Mouse (Mus musculus): ENCODE data around the gene Tigd3. TPM values are rescaled to one million over a fixed set of nuclear protein-coding genes. Genes with fewer than 3 reads are reported as not detected.
"Not testable (repeated sequence)": the region's sequence is repeated elsewhere in the genome, so short reads cannot be mapped to it uniquely, and the experiment has no call there.

Gene Tigd3
- total RNA-seq, 2 experiments from 2014 or later: 5.6 to 5.9 TPM

DNA sequence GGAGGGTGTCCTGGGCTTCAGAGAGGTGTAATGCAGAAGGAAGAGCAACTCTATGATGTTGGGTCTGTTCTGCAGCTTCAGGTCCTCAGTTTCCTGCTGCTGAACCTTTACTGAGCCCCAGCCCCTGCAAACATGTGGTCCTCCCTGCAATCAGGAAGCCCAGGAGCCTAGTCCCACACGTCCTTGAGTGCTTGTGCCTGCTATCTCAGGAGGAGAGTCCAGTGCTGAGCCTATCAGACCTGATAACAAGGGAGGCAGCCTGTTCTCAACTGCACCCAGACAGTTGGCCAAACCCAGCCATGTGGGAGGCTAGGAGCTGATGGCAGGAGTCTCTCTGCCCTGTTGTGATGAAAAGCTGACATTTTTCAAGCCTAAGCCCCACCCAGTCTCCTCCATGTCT, 10.0 kb downstream of the Tigd3 start:
- intact Hi-C loops (cut with DNase I): loop anchor here (10.0 kb wide), 1 partner anchor 169 kb away; no protein-coding TSS in a partner anchor
- DNase-seq (ENCODE audit: low spot score in 2 of 2): no peak

DNA sequence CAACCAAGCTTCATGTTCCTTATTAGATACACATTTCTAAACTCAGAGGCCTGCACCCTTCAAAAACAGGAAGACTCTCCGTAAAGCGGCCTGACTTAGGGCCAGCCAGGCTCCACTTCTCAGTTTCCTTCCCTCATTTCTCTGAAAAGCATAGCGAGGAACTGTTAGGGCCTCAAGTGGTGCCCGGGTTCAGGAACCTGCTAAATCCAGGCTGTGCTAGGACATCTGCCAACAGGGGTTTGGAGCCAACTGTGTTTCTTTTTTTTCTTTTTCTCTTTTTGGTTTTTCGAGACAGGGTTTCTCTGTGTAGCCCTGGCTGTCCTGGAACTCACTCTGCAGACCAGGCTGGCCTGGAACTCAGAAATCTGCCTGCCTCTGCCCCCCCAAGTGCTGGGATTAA, 11.9 kb downstream of the Tigd3 start:
- DNase-seq (ENCODE audit: low spot score in 2 of 2): not testable (repeated sequence)

DNA sequence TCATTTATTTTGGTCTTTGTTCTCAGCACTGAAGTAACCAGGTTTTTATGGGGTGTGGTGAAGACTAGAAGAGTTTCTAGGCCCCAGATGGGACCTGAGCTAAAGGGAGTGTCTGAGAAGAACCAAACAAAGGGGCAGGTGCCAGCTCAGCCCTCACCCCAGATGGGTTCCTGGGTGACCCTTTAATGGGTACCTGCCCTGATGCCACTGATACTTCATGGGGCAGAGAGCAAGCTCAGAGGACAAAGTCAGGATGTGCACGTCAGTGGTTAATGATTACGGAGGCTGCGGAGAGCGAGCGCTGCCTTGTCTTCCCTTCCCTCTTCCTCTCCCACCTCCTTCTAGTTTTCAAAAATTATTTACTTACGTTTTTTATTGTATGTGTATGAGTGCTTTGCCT, 12.8 kb downstream of the Tigd3 start:
- no peak for DNase-seq (ENCODE audit: low spot score in 2 of 2)
- intact Hi-C loops (cut with DNase I): loop anchor here (10.0 kb wide), 1 partner anchor 166 kb away; no protein-coding TSS in a partner anchor

More for the DNA sequence above, 11.9 kb downstream of the Tigd3 start:
- intact Hi-C loops (cut with DNase I): loop anchor here (10.0 kb wide), 1 partner anchor 167 kb away; no protein-coding TSS in a partner anchor

DNA sequence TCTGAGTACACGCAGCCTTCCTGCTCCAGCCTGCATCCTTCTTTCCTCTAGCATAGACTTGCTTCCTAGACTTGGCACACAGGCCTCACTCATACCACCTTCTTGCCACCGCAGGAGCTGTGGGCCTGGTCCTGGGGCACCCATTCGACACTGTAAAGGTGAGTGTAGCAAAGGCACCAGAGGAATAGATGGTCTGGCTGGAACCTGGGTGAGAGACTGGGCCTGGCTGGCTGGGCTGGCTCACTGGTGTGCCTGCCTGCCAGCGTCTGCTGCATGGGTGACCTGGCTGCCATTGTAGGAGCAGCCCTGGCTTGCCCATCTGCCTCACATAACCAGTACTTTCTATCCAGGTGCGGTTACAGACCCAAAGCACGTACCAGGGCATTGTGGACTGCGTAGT, 14.2 kb downstream of the Tigd3 start:
- no peak for DNase-seq (ENCODE audit: low spot score in 2 of 2)
- intact Hi-C loops (cut with DNase I): loop anchor here (2.0 to 10.0 kb wide), 2 partner anchors 93 to 165 kb away; no protein-coding TSS in a partner anchor

DNA sequence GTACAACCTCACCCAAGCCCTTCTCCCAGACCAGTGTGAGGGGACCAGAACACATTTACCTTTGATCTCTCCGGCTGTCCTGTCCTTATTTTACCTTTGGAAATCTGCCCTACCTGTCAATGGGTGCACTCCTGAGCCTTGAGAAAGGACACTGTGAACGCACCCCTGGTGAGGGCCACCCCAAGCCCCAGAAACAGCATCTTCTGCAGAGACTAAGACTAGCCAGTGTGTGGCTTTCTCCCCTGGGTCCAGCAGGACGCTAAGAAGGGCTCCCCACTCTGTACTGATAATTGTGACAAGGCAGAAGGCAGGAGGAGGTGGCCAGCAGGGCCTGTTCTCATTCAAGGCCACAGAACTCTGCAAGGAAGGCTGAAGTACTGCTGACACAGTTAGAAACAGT, 15.0 kb downstream of the Tigd3 start:
- no peak for DNase-seq (ENCODE audit: low spot score in 2 of 2)
- intact Hi-C loops (cut with DNase I): loop anchor here (2.0 kb wide), 1 partner anchor 92 kb away; no protein-coding TSS in a partner anchor

DNA sequence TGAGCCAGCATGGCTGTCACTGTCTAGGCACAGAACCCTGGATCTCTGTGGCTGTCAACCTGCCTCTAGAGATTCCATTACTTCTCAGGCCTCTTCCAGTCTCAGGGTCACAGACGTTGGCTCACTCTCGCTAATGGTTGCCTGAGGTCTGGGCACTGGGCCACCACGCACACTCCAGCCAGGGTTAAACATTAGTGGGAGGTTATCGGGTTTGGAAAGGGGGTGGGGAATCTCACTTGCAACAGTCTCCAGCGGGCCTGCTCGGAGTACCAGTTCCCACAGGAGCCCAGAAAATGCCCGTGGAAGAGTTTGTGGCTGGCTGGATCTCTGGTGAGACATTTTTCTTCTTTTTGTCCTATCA, 15.6 kb downstream of the Tigd3 start:
- intact Hi-C loops (cut with DNase I): loop anchor here (2.0 kb wide), 1 partner anchor 92 kb away; no protein-coding TSS in a partner anchor
- DNase-seq (ENCODE audit: low spot score in 2 of 2): no peak

DNA sequence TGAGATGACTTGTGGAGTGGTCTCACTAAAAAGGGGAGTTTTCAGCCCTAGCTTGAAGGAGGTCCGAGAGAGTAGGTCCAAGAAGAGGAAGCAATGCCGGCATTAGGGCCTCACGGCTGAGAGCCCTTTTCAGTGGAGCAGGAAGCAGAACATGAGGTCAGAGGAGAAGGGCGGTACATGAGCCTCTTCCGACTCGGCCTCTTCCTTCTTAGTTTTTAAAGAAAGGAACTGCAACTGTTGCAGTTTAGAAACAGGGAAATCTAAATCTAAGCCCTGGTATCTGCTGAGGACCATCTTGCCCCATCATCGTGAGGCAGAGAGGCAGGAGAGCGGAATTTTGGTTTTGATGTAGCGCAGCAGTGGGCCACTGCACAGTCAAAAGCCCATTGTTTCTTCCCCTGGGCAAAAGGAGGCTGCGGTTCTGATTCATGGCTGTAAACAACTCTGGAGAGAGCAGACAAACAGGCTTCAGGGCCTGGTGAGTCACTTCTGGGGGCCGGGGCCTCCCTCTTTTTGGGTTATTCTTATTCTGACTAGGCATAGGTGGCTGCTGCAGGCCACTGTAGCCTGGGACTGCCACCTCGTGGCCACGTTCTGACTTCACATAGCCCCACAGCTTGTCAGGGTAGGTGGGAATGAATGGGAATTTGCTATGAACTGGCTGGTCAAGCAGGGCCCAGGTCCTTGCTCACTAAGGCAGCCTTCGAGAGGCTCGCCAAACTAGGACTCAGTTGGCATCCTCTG, 16.2 kb downstream of the Tigd3 start, which contains the start of gene Slc25a45:
TSS of gene Slc25a45 (plus strand) at position 191 of the 744 bp plus-strand sequence.
- DNase-seq (ENCODE audit: low spot score in 2 of 2): peak; percentile 77 to 82
- intact Hi-C loops (cut with DNase I): loop anchor here (2.0 kb wide), 2 partner anchors 85 to 91 kb away; no protein-coding TSS in a partner anchor

DNA sequence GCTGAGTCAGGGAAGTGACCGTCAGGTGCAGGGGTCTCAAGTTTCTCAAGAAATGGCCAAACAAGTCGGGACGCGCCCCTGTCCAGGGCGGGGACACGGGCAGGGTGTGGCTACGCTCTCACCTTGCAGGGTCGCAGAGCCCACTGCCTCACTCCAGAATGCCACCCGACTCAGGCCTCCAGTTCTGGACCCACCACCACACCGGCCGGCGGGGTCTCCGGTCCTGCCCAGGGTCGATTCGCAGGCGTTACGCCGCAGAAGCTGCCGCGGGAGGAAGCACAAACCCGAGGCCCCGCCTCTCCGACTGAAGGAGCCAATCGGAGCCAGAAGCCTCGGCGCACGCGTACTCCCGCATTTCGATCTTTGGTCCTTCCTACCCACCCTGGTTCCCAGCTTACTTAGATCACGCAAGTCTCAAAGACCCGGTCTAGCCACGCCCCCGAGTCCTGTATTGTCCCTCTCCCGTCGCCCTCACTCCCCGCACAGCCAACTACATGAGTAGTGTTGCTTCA, 18.9 kb downstream of the Tigd3 start, which contains the start of gene Frmd8:
TSS of gene Frmd8 (minus strand) at position 306 of the 512 bp plus-strand sequence.
- DNase-seq (ENCODE audit: low spot score in 2 of 2): peak; percentile 93 to 94
- intact Hi-C loops (cut with DNase I): no loop called here

DNA sequence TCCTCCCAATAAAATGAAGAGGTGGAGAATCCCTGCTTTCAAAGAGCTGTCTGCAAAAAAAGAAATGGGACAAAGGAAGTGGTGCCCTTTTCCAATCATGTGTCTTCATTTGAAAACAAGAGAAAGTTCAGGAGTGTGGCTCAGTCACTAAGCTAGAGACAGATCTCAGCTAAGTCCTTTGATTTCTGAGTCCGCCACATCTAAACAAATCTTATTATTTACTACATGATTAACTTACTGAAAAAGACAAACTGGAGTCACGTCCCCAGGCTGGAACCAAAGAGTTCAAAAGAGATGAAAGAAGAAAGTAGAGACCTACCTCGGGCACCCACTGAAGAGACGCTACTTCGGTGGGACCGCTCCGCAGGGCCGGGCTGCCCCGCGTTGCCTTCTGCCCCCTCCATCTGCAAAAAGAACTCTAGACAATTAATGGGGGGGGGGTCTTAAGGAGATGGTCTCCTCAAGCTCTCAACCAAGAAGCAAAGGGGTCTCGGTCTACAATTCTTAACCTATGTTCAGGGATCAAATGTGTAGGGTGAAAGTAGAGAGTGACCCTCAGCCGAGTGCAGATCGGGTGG, 19.5 kb downstream of the Tigd3 start:
- DNase-seq (ENCODE audit: low spot score in 2 of 2): no peak
- intact Hi-C loops (cut with DNase I): no loop called here

DNA sequence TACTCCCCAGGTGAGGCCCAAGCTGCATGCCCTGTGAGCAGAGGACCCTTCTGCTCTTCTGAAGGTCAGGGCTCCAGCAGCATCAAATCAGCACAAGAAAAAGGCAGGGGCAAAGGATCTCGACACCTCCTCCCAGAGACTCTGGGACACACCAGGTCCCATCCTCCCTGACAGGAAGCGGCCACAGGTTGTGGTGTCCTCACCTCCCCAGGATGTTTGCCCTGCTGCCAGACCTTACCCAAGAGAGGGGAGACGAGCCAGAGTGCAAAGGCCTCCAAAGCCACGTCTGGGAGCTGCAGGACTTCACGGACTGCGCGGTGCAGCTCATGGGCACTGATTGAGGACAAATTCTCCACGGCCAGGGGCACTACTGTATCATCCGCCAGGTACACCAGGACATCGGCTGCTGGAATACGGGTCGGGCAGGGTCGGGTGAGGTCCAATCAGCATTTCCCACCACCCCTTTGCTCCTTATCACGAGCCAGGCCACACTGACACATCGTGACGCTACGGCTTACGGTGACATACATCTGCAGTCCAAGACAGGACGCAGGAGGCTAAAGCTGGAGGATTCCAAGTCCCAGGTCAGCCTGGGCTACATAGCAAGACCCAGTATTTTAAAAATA, 20.9 kb downstream of the Tigd3 start:
- intact Hi-C loops (cut with DNase I): no loop called here
- DNase-seq (ENCODE audit: low spot score in 2 of 2): no peak

DNA sequence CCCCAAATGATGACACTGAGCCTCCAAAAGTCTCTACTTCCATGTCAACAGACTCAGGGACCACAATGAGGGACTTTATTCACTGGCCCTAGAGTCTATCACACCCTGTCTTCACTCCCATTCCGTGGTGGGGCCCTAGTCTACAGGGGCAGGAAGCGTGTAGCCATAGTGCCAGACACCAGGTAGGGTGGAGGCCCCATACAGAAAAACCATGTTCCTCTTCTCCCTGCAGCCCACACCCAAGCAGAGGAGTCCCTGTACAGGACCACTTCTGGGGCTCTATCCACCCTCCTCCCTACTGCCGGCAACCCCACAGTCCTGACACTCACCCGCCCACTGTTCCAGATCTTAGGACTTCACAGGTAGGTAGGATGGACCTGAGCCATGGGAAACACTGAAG, 21.4 kb downstream of the Tigd3 start:
- DNase-seq (ENCODE audit: low spot score in 2 of 2): no peak
- intact Hi-C loops (cut with DNase I): no loop called here

DNA sequence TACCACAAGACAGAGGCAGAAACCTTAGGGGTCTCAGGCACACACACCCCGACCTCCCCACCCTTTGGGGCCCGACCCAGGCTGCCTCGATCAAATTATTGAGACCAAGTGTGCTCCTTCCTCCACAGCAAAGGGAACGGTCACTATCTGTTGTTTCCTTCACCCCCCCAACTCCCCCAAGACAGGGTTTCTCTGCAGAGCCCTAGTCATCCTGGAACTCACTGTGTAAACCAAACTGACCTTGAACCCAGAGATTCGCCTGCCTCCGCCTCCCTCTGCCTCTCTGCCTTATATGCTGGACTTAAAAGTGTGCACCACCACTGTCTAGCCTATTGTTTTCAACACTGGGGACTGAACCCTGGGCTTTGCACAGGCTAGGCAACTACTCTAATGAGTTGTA, 22.3 kb downstream of the Tigd3 start:
- intact Hi-C loops (cut with DNase I): no loop called here

DNA sequence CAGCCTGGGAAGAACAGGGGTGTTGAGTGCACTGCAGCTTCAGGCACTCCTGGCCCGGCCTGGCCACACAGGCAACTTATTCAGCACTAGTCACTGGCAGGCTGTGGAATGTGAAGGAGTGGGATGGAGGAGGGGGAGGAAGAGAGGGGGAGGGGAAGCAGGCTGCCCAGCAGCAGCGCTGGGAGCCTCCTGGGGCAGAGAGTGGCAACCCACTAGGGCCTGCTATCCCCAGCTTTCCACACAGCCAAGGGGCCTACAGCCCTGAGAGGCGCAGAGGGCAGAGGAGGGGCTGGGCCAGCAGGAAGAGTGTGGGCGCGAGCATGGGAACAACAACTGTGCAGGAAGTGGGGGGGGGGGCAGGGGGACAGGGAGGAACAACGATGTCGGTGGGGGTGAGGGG, 22.7 kb downstream of the Tigd3 start:
- intact Hi-C loops (cut with DNase I): no loop called here
- peak in 1 of 2 experiments; percentile 28 for DNase-seq (ENCODE audit: low spot score in 2 of 2)

More for the DNA sequence above, 22.3 kb downstream of the Tigd3 start:
- no peak for DNase-seq (ENCODE audit: low spot score in 2 of 2)

DNA sequence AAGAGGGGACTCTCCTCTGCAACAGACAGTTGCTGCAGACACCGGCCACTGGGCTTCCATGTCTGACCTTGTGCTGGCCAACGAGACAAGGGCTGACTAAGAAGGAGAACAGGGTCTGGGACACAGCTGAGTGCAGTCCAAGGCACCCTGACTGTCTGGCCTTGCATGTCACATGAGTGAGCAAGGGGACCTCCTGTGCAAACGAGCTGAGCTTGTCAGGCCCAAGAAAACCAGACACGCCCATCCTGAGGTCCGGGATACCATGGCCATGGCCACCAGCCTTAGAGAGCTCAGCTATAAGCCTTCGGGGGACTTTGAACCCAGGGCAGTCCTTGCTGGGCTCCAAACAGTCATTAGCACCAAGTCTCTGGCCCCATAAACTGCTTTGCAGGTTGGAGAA, 25.9 kb downstream of the Tigd3 start:
- intact Hi-C loops (cut with DNase I): no loop called here
- no peak for DNase-seq (ENCODE audit: low spot score in 2 of 2)

DNA sequence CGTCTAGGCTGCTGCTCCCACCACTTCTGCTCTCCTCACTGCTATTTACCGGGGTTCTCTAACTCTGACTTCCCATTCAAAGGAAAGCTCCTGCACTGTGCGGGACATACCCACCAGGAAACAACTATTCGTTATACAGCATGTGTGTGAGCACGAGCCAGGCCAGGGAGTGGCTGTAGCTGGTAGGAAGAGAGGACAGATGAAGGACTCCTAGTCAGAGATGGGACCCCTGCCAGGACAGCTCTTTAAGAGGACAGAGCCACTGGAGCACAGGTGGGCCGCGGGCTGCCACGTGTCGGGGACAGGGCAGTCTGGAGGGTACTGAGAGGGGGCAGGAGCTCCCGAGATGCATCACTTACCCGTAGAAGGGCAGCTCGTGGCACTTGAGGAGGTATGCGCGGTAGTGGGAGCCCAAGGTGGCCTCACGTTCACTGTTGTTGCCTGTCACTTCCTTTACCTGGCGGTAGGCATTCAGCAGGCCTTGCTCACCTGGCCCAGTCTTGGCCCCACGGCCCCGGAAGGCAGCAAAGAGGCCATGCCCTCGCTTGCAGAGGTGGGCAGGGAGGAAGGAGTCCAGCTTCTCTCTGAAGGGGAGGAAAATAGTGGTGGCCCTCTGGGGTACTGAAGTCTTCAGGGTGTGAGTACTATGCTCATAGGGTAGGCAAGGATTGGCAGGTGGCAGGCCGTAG, 29.1 kb downstream of the Tigd3 start:
- intact Hi-C loops (cut with DNase I): no loop called here
- no peak for DNase-seq (ENCODE audit: low spot score in 2 of 2)

DNA sequence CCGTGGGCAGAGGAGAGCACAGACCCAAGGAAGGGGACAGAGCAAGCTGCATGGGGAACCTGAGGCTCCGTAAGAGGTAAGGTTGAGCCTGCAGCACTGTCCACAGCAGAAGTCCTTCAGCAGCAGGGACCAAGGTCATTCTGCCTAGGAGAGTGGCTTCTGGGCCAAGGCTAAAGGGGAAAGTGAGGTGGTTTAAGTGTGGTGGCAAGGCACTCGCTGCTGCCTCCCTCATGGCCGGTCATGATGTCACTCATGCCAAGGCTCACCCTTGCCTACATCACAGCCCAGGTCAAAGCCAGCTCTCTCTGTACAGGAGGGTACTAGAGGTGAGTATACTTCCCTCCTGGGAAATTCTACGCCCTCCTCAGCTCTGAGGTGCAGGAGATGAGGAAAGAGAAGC, 30.2 kb downstream of the Tigd3 start:
- intact Hi-C loops (cut with DNase I): no loop called here
- DNase-seq (ENCODE audit: low spot score in 2 of 2): no peak

DNA sequence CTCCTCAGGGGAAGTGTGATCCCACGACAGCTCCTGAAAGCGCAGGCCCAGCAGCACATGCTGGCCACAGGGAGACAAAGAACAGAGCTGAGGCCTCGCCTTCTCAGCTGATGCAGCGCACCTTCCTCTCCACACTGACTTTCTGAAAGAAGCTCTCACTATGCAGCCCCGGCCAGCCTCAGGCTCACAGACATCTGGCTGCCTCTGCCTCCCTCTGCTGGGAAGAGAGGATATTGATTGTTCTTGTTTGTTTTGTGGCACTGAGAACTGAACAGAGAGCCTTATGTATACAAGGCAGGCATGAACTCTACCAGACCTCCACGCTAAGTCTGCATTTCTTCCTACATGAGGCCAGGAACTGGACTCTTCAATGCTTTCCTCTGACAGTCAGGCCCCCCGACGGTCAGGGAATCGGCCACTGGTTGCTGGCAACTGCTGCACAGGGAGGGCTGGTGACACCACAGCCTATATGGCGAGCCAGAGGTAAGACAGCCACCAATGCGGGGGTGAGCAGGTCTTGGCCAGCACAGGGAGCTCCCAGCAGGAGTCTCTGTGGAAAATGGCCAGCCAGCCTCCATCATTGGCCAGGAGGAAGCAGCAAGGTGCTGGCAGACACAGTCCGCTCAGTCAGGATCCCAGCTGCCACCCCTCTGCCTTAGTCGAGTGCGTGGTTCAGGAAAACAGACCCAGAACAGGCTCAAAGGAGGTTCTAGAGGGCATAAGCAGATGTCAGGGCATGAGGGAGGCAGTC, 31.4 kb downstream of the Tigd3 start:
- intact Hi-C loops (cut with DNase I): no loop called here
- no peak for DNase-seq (ENCODE audit: low spot score in 2 of 2)

DNA sequence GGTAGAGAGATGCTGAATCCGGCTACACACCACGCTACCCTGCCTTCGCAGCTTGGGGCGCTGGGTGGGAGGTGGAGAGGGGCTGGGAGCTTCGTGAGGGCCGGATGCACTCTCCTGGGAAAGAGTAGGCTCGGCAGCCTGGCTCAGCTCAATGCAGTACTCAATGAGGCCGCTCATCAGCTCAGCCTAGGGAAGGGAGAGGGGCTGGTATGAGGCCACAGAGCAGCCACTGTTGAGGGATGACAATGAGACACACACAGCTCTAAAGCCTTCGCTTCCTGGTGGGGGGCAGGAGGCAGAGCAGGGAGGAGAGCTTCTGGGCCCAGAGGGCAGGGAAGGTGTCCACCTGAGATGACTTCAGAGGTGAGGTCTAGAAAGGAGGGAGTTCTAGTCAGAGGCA, 37.3 kb downstream of the Tigd3 start:
- no peak for DNase-seq (ENCODE audit: low spot score in 2 of 2)
- intact Hi-C loops (cut with DNase I): no loop called here

Data from left cerebral cortex, postnatal 14 days (tissue).